Comparison of ENCODE assay signal across 14 mouse cellular contexts in genomic region chr11:11885921-11886320, GRCm38 (mm10). TPM values are rescaled to one million over a fixed set of nuclear protein-coding genes. Genes with fewer than 3 reads are reported as not detected.
A peak's percentile ranks its signal among the peaks of the same experiment; 100 is the strongest.
DNase-seq lines count a peak whose midpoint lies in the region; ATAC-seq and TF ChIP-seq lines count a peak whose summit lies in the region.
"Had no signal": no experiment of that assay in that cellular context is flagged by ENCODE, and none has a peak within 500 bp of the region (broad histone marks: within the 10 kb centered on the region; RNA-seq: fewer than 3 reads in every experiment).

No protein-coding gene starts in this region.

- H3K9me3 ChIP-seq in heart, embryonic 13.5 days: no peaks in the 10 kb centered on the region
- no peaks in the 10 kb centered on the region for H3K9me3 ChIP-seq in liver, embryonic 13.5 days (replicated peaks)

- no peak overlapping the region for H3K9ac ChIP-seq in heart, embryonic 13.5 days
- H3K9ac ChIP-seq in liver, adult 2 months (ENCODE audit: low read depth, low read length): no peak overlapping the region
- H3K9ac ChIP-seq in liver, embryonic 13.5 days: peak overlapping the region; percentile 49; the same call in 1 of the 2 replicates

- no peak for TF ChIP-seq POLR2A in liver, adult 2 months (IDR thresholded peaks at IDR 0.05; ENCODE audit: extremely low read depth, insufficient read depth, low read length)

- no peak for TF ChIP-seq CTCF in liver, adult 2 months (IDR thresholded peaks at IDR 0.05; ENCODE audit: low read depth, low read length)

- 23% methylated on average over 3 of the region's 3 CpGs for WGBS in heart, embryonic 13.5 days
- WGBS in liver, adult 2 months: 17% methylated on average over 3 of the region's 3 CpGs
- WGBS in liver, embryonic 13.5 days (ENCODE audit: insufficient replicate concordance): 22% methylated on average over 3 of the region's 3 CpGs

- ATAC-seq in heart, embryonic 13.5 days (ENCODE audit: extremely low read depth, insufficient number of reproducible peaks, low FRiP score, low TSS enrichment): no peak
- ATAC-seq in liver, embryonic 13.5 days (ENCODE audit: low read depth): no peak

- peaks cover 60% of the 10 kb centered on the region for H3K4me1 ChIP-seq in heart, embryonic 13.5 days
- peaks cover 30% of the 10 kb centered on the region for H3K4me1 ChIP-seq in liver, adult 2 months (ENCODE audit: control insufficient read depth, insufficient read depth, low read length)
- peaks cover 83% of the 10 kb centered on the region for H3K4me1 ChIP-seq in liver, embryonic 13.5 days (replicated peaks)

- no peak overlapping the region for H3K4me3 ChIP-seq in heart, embryonic 13.5 days
- H3K4me3 ChIP-seq in liver, adult 2 months (ENCODE audit: insufficient read depth, low read depth, low read length): no peak overlapping the region
- no peak overlapping the region for H3K4me3 ChIP-seq in liver, embryonic 13.5 days (replicated peaks)
- H3K4me3 ChIP-seq: erythroblast, embryonic 14.5 days; myocyte had no signal

- H3K27me3 ChIP-seq in heart, embryonic 13.5 days (replicated peaks): no peaks in the 10 kb centered on the region
- H3K27me3 ChIP-seq in liver, adult 2 months (ENCODE audit: control insufficient read depth, insufficient read depth, low read length): no peaks in the 10 kb centered on the region
- no peaks in the 10 kb centered on the region for H3K27me3 ChIP-seq in liver, embryonic 13.5 days

- H3K4me2 ChIP-seq in heart, embryonic 13.5 days: no peak overlapping the region
- H3K4me2 ChIP-seq in liver, embryonic 13.5 days: peak overlapping the region; percentile 60

- DNase-seq in heart, adult 9 months (ENCODE audit: low spot score in 2 of 2): no peak
- DNase-seq in liver, adult 2 months (ENCODE audit: extremely low read depth, low read depth, low spot score): peak; percentile 55
- DNase-seq in liver: no peak
- DNase-seq in embryo, embryonic 11 days: peak; percentile 64
- DNase-seq in liver, embryonic 13.5 days: no peak
- DNase-seq in right cerebral cortex, adult 18-20 months: no peak
- no peak for DNase-seq in thymus, postnatal 25 days
- DNase-seq: adrenal gland, postnatal 10 days; cerebellum, adult 11-12 months; lung, postnatal 36 days; retina, postnatal 1 day had no signal

- H3K36me3 ChIP-seq in heart, embryonic 13.5 days: no peaks in the 10 kb centered on the region
- peaks cover 19% of the 10 kb centered on the region for H3K36me3 ChIP-seq in liver, adult 2 months (ENCODE audit: control insufficient read depth, insufficient read depth, low read length)
- no peaks in the 10 kb centered on the region for H3K36me3 ChIP-seq in liver, embryonic 13.5 days

- peaks cover 7% of the 10 kb centered on the region; the same call in 1 of the 2 replicates for H3K79me2 ChIP-seq in liver, adult 2 months (ENCODE audit: control insufficient read depth, insufficient read depth, low read length)

- H3K27ac ChIP-seq in heart, embryonic 13.5 days (replicated peaks): peak overlapping the region; percentile 59
- no peak overlapping the region for H3K27ac ChIP-seq in liver, adult 2 months (replicated peaks; ENCODE audit: insufficient read depth, low read depth, low read length)
- H3K27ac ChIP-seq in liver, embryonic 13.5 days: peak overlapping the region; percentile 87

RNA-seq across cellular contexts. Expression of gene Ddc, which starts 12.0 kb away (rescaled TPM):
- 64.6 and 78.2 TPM in 2 replicates for polyA plus RNA-seq in heart, embryonic 13.5 days (2015; fragmentation: Nextera tagmentation; extraction: Ambion mirVana)
- 56.4 and 67.3 TPM in 2 replicates for total RNA-seq in liver, adult 2 months (2014; rRNA removed)
- 75.7 and 82.3 TPM in 2 replicates for polyA plus RNA-seq in liver, adult 2 months (2012; rRNA removed)
- 9.7 and 11.3 TPM in 2 replicates for polyA plus RNA-seq in liver, embryonic 13.5 days (2015; fragmentation: Nextera tagmentation; extraction: Ambion mirVana)

Comparison
In these comparisons a context has a peak if more than half of its experiments do, and no peak if none do; other contexts are left out.
1. DNase-seq: peak in liver, adult 2 months (single experiment) and embryo, embryonic 11 days (single experiment); none in heart, adult 9 months (0 of 2), liver (single experiment), liver, embryonic 13.5 days (single experiment), right cerebral cortex, adult 18-20 months (single experiment) and thymus, postnatal 25 days (single experiment).